ENCODE assay signal across 26 mouse cellular contexts in genomic region chr15:3486691-3487090, GRCm38 (mm10).
DNase-seq lines count a peak whose midpoint lies in the region; ATAC-seq and TF ChIP-seq lines count a peak whose summit lies in the region.
"Had no signal": no experiment of that assay in that cellular context is flagged by ENCODE, and none has a peak within 500 bp of the region (broad histone marks: within the 10 kb centered on the region; RNA-seq: fewer than 3 reads in every experiment).

No protein-coding gene starts in this region.

- no peak overlapping the region for H3K9ac ChIP-seq in heart, embryonic 12.5 days
- H3K9ac ChIP-seq in limb, embryonic 14.5 days (ENCODE audit: low read depth, low read length, severe bottlenecking), result no peak overlapping the region
- H3K9ac ChIP-seq: embryonic facial prominence, embryonic 15.5 days; forebrain, embryonic 15.5 days; hindbrain, embryonic 12.5 days; kidney, embryonic 15.5 days; liver, embryonic 14.5 days; lung, embryonic 14.5 days; midbrain, embryonic 12.5 days had no signal

- H3K27me3 ChIP-seq in heart, embryonic 12.5 days (replicated peaks), result no peaks in the 10 kb centered on the region
- no peaks in the 10 kb centered on the region for H3K27me3 ChIP-seq in limb, embryonic 14.5 days (ENCODE audit: control insufficient read depth, insufficient read depth, low read length)
- H3K27me3 ChIP-seq: CH12.LX; embryonic facial prominence, embryonic 15.5 days; forebrain, embryonic 15.5 days; hindbrain, embryonic 12.5 days; kidney, embryonic 15.5 days; midbrain, embryonic 12.5 days had no signal

- WGBS in heart, embryonic 12.5 days, result 79% methylated on average over 5 of the region's 5 CpGs
- 41% methylated on average over 5 of the region's 5 CpGs for WGBS in limb, embryonic 14.5 days

- DNase-seq in heart, adult 18-20 months, result peak; percentile 53 to 63
- peak; percentile 27 for DNase-seq in 3T3-L1 (ENCODE audit: low read depth, low spot score)
- peak; percentile 68 for DNase-seq in gastrocnemius, adult 2 months
- peak; percentile 72 for DNase-seq in limb, embryonic 14.5 days (ENCODE audit: low spot score)
- DNase-seq in layer of hippocampus, adult 18-20 months (ENCODE audit: low spot score in 2 of 2), result no peak
- DNase-seq in adrenal gland, postnatal 4 days (ENCODE audit: low spot score in 2 of 2), result no peak
- DNase-seq: adrenal gland, adult 8-10 months; B cell, adult 2 months; cerebellum, adult 8-10 months; cerebellum, postnatal 36 days; embryo, embryonic 11 days; kidney, postnatal 4 days; lung, embryonic 14.5 days; thymus, adult 2 months had no signal

- no peak overlapping the region for H3K4me2 ChIP-seq in heart, embryonic 12.5 days
- no peak overlapping the region for H3K4me2 ChIP-seq in limb, embryonic 14.5 days (replicated peaks; ENCODE audit: low read depth, low read length, severe bottlenecking)
- H3K4me2 ChIP-seq: embryonic facial prominence, embryonic 15.5 days; forebrain, embryonic 15.5 days; hindbrain, embryonic 12.5 days; kidney, embryonic 15.5 days; lung, embryonic 14.5 days; midbrain, embryonic 12.5 days had no signal

- H3K9me3 ChIP-seq in heart, embryonic 12.5 days (replicated peaks), result no peaks in the 10 kb centered on the region
- H3K9me3 ChIP-seq in limb, embryonic 14.5 days (ENCODE audit: control insufficient read depth, low read length), result no peaks in the 10 kb centered on the region
- H3K9me3 ChIP-seq: embryonic facial prominence, embryonic 15.5 days; forebrain, embryonic 15.5 days; G1E; hindbrain, embryonic 12.5 days; kidney, embryonic 15.5 days; midbrain, embryonic 12.5 days had no signal

- H3K4me3 ChIP-seq in heart, embryonic 12.5 days, result no peak overlapping the region
- H3K4me3 ChIP-seq in gastrocnemius, adult 2 months, result no peak overlapping the region
- no peak overlapping the region for H3K4me3 ChIP-seq in limb, embryonic 14.5 days (replicated peaks; ENCODE audit: low read length)
- H3K4me3 ChIP-seq: embryonic facial prominence, embryonic 15.5 days; forebrain, embryonic 15.5 days; hindbrain, embryonic 12.5 days; kidney, embryonic 15.5 days; left cerebral cortex, adult 2 months; midbrain, embryonic 12.5 days had no signal

- no peak for TF ChIP-seq POLR2A in limb, embryonic 14.5 days (IDR thresholded peaks at IDR 0.05; ENCODE audit: borderline replicate concordance, extremely low read depth, insufficient read depth, insufficient read length)

- intact Hi-C loops in gastrocnemius, adult 2 months (cut with DNase I), result no loop called here

- H3K27ac ChIP-seq in heart, embryonic 12.5 days (ENCODE audit: poor library complexity, severe bottlenecking), result no peak overlapping the region
- peak overlapping the region; percentile 77 for H3K27ac ChIP-seq in gastrocnemius, adult 2 months
- H3K27ac ChIP-seq in limb, embryonic 14.5 days (replicated peaks; ENCODE audit: low read depth, low read length), result no peak overlapping the region; the same call in 1 of the 2 replicates
- H3K27ac ChIP-seq: embryonic facial prominence, embryonic 15.5 days; forebrain, embryonic 15.5 days; hindbrain, embryonic 12.5 days; kidney, embryonic 15.5 days; left cerebral cortex, adult 2 months; liver, embryonic 14.5 days; midbrain, embryonic 12.5 days; stomach, postnatal 0 days had no signal

- TF ChIP-seq CTCF in gastrocnemius, adult 2 months (IDR thresholded peaks at IDR 0.05), result no peak

- no peaks in the 10 kb centered on the region for H3K4me1 ChIP-seq in heart, embryonic 12.5 days (replicated peaks)
- 0 out of 2 replicates have a peak, but pooled peaks cover 2% of the 10 kb centered on the region for H3K4me1 ChIP-seq in limb, embryonic 14.5 days (ENCODE audit: control insufficient read depth, insufficient read depth, low read length)
- H3K4me1 ChIP-seq: embryonic facial prominence, embryonic 15.5 days; forebrain, embryonic 15.5 days; hindbrain, embryonic 12.5 days; midbrain, embryonic 12.5 days had no signal

- no peak for ATAC-seq in heart, embryonic 12.5 days (ENCODE audit: insufficient number of reproducible peaks, low FRiP score)
- no peak; the same call in 1 of the 2 replicates for ATAC-seq in limb, embryonic 14.5 days (ENCODE audit: low FRiP score, low read depth)
- ATAC-seq: forebrain, embryonic 15.5 days; intestine, postnatal 0 days had no signal

- H3K36me3 ChIP-seq in heart, embryonic 12.5 days, result no peaks in the 10 kb centered on the region
- H3K36me3 ChIP-seq in limb, embryonic 14.5 days (ENCODE audit: control insufficient read depth, insufficient read depth, low read length), result no peaks in the 10 kb centered on the region
- H3K36me3 ChIP-seq: embryonic facial prominence, embryonic 15.5 days; forebrain, embryonic 15.5 days; G1E; hindbrain, embryonic 12.5 days; kidney, embryonic 15.5 days; midbrain, embryonic 12.5 days had no signal

Comparison
In these comparisons a context has a peak if more than half of its experiments do, and no peak if none do; other contexts are left out.
1. DNase-seq: peak in heart, adult 18-20 months (2 of 2), 3T3-L1 (single experiment), gastrocnemius, adult 2 months (single experiment) and limb, embryonic 14.5 days (single experiment); none in layer of hippocampus, adult 18-20 months (0 of 2) and adrenal gland, postnatal 4 days (0 of 2).